Mouse (Mus musculus): ENCODE measurements at regions not wholly inside any gene's neighbourhood (a gene's known extent, or its start where the extent isn't known, plus 50 kb on each side); places are given as distances from the start of the nearest gene placed in this dataset.

- ATAC-seq (ENCODE audit: low TSS enrichment): no peak
Measured at GRCm38 (mm10) chr3:49096118-49096517, 661.0 kb downstream of the Pcdh18 start.

GRCm38 (mm10) chr3:49093818-49094680 lies 663.1 kb downstream of the Pcdh18 start:
- peak; percentile 97 for ATAC-seq (ENCODE audit: low TSS enrichment)

DNA sequence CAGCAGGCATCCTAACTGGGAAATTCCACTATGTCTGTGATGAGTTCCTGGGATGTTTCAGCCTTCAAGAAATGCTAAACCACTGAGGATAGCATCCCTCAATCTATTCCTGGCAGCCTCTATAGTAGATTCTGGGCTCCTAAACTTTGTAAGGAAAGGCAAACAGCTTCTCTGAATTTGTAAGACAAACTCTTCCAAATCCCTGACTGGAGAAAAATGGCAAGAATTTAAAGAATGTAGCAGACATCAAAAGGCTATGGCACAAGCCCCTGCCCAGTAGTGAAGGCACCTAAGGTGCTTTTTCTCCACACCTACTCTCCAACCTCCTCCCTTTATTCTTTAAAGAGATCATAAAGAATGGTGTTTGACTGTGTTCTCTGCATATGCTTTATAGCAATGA lies 688.3 kb downstream of the Pcdh18 start:
- no peak for ATAC-seq (ENCODE audit: low TSS enrichment)

- no peak for ATAC-seq (ENCODE audit: low TSS enrichment)
Measured at GRCm38 (mm10) chr3:49062081-49062480, 695.0 kb downstream of the Pcdh18 start.

GRCm38 (mm10) chr3:49032981-49033380 lies 724.1 kb downstream of the Pcdh18 start:
- no peak for ATAC-seq (ENCODE audit: low TSS enrichment)

DNA sequence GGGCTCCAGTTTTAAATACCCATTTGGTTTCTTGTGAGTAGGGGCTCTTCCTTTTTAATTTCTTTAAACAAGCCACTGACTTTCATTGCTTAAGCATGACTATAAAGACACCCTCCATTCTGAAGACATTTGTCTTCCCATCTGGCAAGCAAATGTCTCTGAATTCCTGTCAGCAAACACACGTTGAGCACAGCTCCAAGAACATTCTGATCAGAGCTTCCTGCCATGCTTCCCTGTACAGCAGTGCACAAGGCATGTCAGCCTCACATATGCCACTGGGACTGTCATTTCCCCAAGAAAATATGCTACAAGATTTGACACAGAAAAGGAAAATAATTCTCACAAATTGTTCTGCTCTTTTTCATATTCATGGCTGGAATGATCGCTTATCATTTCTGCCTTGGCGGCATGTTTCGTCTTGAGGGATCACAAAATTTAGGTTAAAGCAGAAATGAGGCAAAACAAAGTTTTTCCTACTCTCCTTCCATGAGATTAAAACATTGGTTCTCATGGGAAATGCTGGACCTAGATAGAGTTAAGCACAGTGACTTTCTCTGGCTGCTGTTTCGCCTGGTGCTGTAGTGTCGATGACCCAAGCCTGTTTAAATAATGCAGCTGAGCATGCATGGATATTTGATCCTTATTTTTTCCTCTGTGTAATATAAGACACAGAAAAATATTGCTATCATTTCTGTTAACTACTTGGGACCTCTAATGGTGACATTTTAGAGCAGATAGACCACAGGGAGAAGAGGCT lies 747.7 kb downstream of the Pcdh18 start:
- ATAC-seq (ENCODE audit: low TSS enrichment): no peak

All from frontal cortex, adult (tissue).